Mouse (Mus musculus) T-cell, adult 2 months (primary cell): ENCODE data around the gene Galnt15.
"Not testable (repeated sequence)": the region's sequence is repeated elsewhere in the genome, so short reads cannot be mapped to it uniquely, and the experiment has no call there.

Experiments used
- DNase-seq: peaks from one replicate; pipeline ENCODE4 v3.0.0; 2022; ENCODE audit warnings: low spot score

The Galnt15 gene

GRCm38 (mm10) chr14:32036482-32036881 is 7.7 kb downstream of the Galnt15 start:
- no peak for DNase-seq

GRCm38 (mm10) chr14:32037661-32038252 is 9.0 kb downstream of the Galnt15 start:
- no peak for DNase-seq

- no peak for DNase-seq
Observed at GRCm38 (mm10) chr14:32042108-32042507, 13.3 kb downstream of the Galnt15 start.

GRCm38 (mm10) chr14:32046357-32046756 is 17.6 kb downstream of the Galnt15 start:
- no peak for DNase-seq

GRCm38 (mm10) chr14:32050171-32050570 is 21.4 kb downstream of the Galnt15 start:
- DNase-seq = no peak

GRCm38 (mm10) chr14:32053895-32054294 is 25.1 kb downstream of the Galnt15 start:
- DNase-seq = no peak

- DNase-seq = no peak
Observed at GRCm38 (mm10) chr14:32054788-32055187, 26.0 kb downstream of the Galnt15 start.

GRCm38 (mm10) chr14:32055781-32056180 is 27.0 kb downstream of the Galnt15 start:
- no peak for DNase-seq

- no peak for DNase-seq
Observed at GRCm38 (mm10) chr14:32056675-32057074, 27.9 kb downstream of the Galnt15 start.

GRCm38 (mm10) chr14:32057664-32058063 is 28.9 kb downstream of the Galnt15 start:
- no peak for DNase-seq

GRCm38 (mm10) chr14:32061398-32061797 is 32.6 kb downstream of the Galnt15 start:
- DNase-seq = no peak

- DNase-seq = no peak
Observed at GRCm38 (mm10) chr14:32072807-32073206, 44.0 kb downstream of the Galnt15 start.

- no peak for DNase-seq
Observed at GRCm38 (mm10) chr14:32073211-32073685, 44.5 kb downstream of the Galnt15 start.

- DNase-seq = no peak
Observed at GRCm38 (mm10) chr14:32073901-32074300, 45.1 kb downstream of the Galnt15 start.

GRCm38 (mm10) chr14:32076896-32077575 is 48.2 kb downstream of the Galnt15 start:
- DNase-seq = peak; percentile 30

- DNase-seq = no peak
Observed at GRCm38 (mm10) chr14:32081026-32081425, 52.2 kb downstream of the Galnt15 start.

GRCm38 (mm10) chr14:32082891-32083290 is 54.1 kb downstream of the Galnt15 start:
- no peak for DNase-seq

GRCm38 (mm10) chr14:32083466-32083865 is 54.7 kb downstream of the Galnt15 start:
- no peak for DNase-seq

- DNase-seq = peak; percentile 89
Observed at GRCm38 (mm10) chr14:32084761-32085485, 56.1 kb downstream of the Galnt15 start, which contains the start of gene Oxnad1. Oxnad1 (plus strand) TSS chr14:32085374.

- peak; percentile 96 for DNase-seq
Observed at GRCm38 (mm10) chr14:32085486-32086201, 56.9 kb downstream of the Galnt15 start, which contains the start of gene Dph3. Dph3 (minus strand) TSS chr14:32085729.

GRCm38 (mm10) chr14:32086226-32086625 is 57.4 kb downstream of the Galnt15 start:
- no peak for DNase-seq

GRCm38 (mm10) chr14:32087584-32088248 is 58.9 kb downstream of the Galnt15 start:
- DNase-seq = not testable (repeated sequence)
